Mouse (Mus musculus) retina, adult 2 months (tissue): Measurements from ENCODE around the gene Zscan29.

ENCODE experiments used
- DNase-seq: peaks from one replicate; pipeline ENCODE4 v3.0.0-alpha.2; 2012; ENCODE audit warnings: low read depth, low spot score

The Zscan29 gene

GRCm38 (mm10) chr2:121170980-121171742 is at the start of gene Zscan29:
Zscan29 (minus strand) TSS chr2:121171125.
- DNase-seq: peak; percentile 76

GRCm38 (mm10) chr2:121219994-121220393 is 49.1 kb upstream of the Zscan29 start:
- DNase-seq: no peak

- DNase-seq: no peak
Measured at GRCm38 (mm10) chr2:121219177-121219576, 48.3 kb upstream of the Zscan29 start.

- no peak for DNase-seq
Measured at GRCm38 (mm10) chr2:121214491-121214890, 43.6 kb upstream of the Zscan29 start.

- DNase-seq: no peak
Measured at GRCm38 (mm10) chr2:121206541-121206940, 35.6 kb upstream of the Zscan29 start.

- no peak for DNase-seq
Measured at GRCm38 (mm10) chr2:121204276-121204675, 33.4 kb upstream of the Zscan29 start.

GRCm38 (mm10) chr2:121195466-121195865 is 24.5 kb upstream of the Zscan29 start:
- DNase-seq: no peak

GRCm38 (mm10) chr2:121188530-121188929 is 17.6 kb upstream of the Zscan29 start:
- no peak for DNase-seq

- DNase-seq: no peak
Measured at GRCm38 (mm10) chr2:121184142-121184541, 13.2 kb upstream of the Zscan29 start.

GRCm38 (mm10) chr2:121183431-121183830 is 12.5 kb upstream of the Zscan29 start:
- no peak for DNase-seq

- DNase-seq: no peak
Measured at GRCm38 (mm10) chr2:121178828-121179479, 8.0 kb upstream of the Zscan29 start.

- peak; percentile 8 for DNase-seq
Measured at GRCm38 (mm10) chr2:121170481-121170971, 399 bp downstream of the Zscan29 start, which contains the start of gene Tubgcp4. Tubgcp4 (plus strand) TSS chr2:121170654.

GRCm38 (mm10) chr2:121169902-121170301 is 1.0 kb downstream of the Zscan29 start:
- DNase-seq: peak; percentile 11

- no peak for DNase-seq
Measured at GRCm38 (mm10) chr2:121169173-121169572, 1.8 kb downstream of the Zscan29 start.

GRCm38 (mm10) chr2:121153100-121153499 is 17.8 kb downstream of the Zscan29 start:
- no peak for DNase-seq

- no peak for DNase-seq
Measured at GRCm38 (mm10) chr2:121149679-121150078, 21.2 kb downstream of the Zscan29 start.

- DNase-seq: no peak
Measured at GRCm38 (mm10) chr2:121142415-121142814, 28.5 kb downstream of the Zscan29 start.

GRCm38 (mm10) chr2:121141216-121142035 is 29.5 kb downstream of the Zscan29 start:
- no peak for DNase-seq

- DNase-seq: peak; percentile 81
Measured at GRCm38 (mm10) chr2:121140018-121140882, 30.7 kb downstream of the Zscan29 start, which contains the start of the genes Adal and Lcmt2. Adal (plus strand) TSS chr2:121140428. Lcmt2 (minus strand) TSS chr2:121140653.

- DNase-seq: peak; percentile 20
Measured at GRCm38 (mm10) chr2:121139266-121140017, 31.5 kb downstream of the Zscan29 start.
